Mouse (Mus musculus): ENCODE data around the gene Txlna. TPM values are rescaled to one million over a fixed set of nuclear protein-coding genes. Genes with fewer than 3 reads are reported as not detected.

The Txlna gene
- 39.2 and 41.5 TPM in 2 replicates for total RNA-seq (2017)

- peak; percentile 92 for ATAC-seq (ENCODE audit: extremely low read depth, insufficient number of reproducible peaks, low FRiP score, poor library complexity, severe bottlenecking)
Observed at GRCm38 (mm10) chr4:129640638-129641467, at the start of gene Txlna. Gene Txlna, minus strand, starts transcription at chr4:129641065.

- ATAC-seq (ENCODE audit: extremely low read depth, insufficient number of reproducible peaks, low FRiP score, poor library complexity, severe bottlenecking) = no peak
Observed at GRCm38 (mm10) chr4:129684531-129684930, 43.7 kb upstream of the Txlna start.

GRCm38 (mm10) chr4:129683901-129684493 is 43.1 kb upstream of the Txlna start:
- ATAC-seq (ENCODE audit: extremely low read depth, insufficient number of reproducible peaks, low FRiP score, poor library complexity, severe bottlenecking) = no peak

- ATAC-seq (ENCODE audit: extremely low read depth, insufficient number of reproducible peaks, low FRiP score, poor library complexity, severe bottlenecking) = no peak
Observed at GRCm38 (mm10) chr4:129681837-129682236, 41.0 kb upstream of the Txlna start.

GRCm38 (mm10) chr4:129672878-129673449 is 32.1 kb upstream of the Txlna start:
- ATAC-seq (ENCODE audit: extremely low read depth, insufficient number of reproducible peaks, low FRiP score, poor library complexity, severe bottlenecking) = no peak

GRCm38 (mm10) chr4:129672083-129672877 is 31.4 kb upstream of the Txlna start, which contains the start of gene Kpna6:
Gene Kpna6, minus strand, starts transcription at chr4:129672767.
- peak; percentile 87 for ATAC-seq (ENCODE audit: extremely low read depth, insufficient number of reproducible peaks, low FRiP score, poor library complexity, severe bottlenecking)

- 0 out of 2 replicates have a peak, but pooled peaks have one; percentile 39 for ATAC-seq (ENCODE audit: extremely low read depth, insufficient number of reproducible peaks, low FRiP score, poor library complexity, severe bottlenecking)
Observed at GRCm38 (mm10) chr4:129671491-129672082, 30.7 kb upstream of the Txlna start.

GRCm38 (mm10) chr4:129662255-129662813 is 21.5 kb upstream of the Txlna start:
- ATAC-seq (ENCODE audit: extremely low read depth, insufficient number of reproducible peaks, low FRiP score, poor library complexity, severe bottlenecking) = no peak

GRCm38 (mm10) chr4:129661584-129661983 is 20.7 kb upstream of the Txlna start:
- ATAC-seq (ENCODE audit: extremely low read depth, insufficient number of reproducible peaks, low FRiP score, poor library complexity, severe bottlenecking) = no peak

GRCm38 (mm10) chr4:129654770-129655169 is 13.9 kb upstream of the Txlna start:
- ATAC-seq (ENCODE audit: extremely low read depth, insufficient number of reproducible peaks, low FRiP score, poor library complexity, severe bottlenecking) = no peak

GRCm38 (mm10) chr4:129650359-129650758 is 9.5 kb upstream of the Txlna start:
- no peak for ATAC-seq (ENCODE audit: extremely low read depth, insufficient number of reproducible peaks, low FRiP score, poor library complexity, severe bottlenecking)

- no peak for ATAC-seq (ENCODE audit: extremely low read depth, insufficient number of reproducible peaks, low FRiP score, poor library complexity, severe bottlenecking)
Observed at GRCm38 (mm10) chr4:129648656-129649055, 7.8 kb upstream of the Txlna start.

- no peak for ATAC-seq (ENCODE audit: extremely low read depth, insufficient number of reproducible peaks, low FRiP score, poor library complexity, severe bottlenecking)
Observed at GRCm38 (mm10) chr4:129645204-129645603, 4.3 kb upstream of the Txlna start.

GRCm38 (mm10) chr4:129641756-129642155 is 891 bp upstream of the Txlna start:
- ATAC-seq (ENCODE audit: extremely low read depth, insufficient number of reproducible peaks, low FRiP score, poor library complexity, severe bottlenecking) = no peak

- ATAC-seq (ENCODE audit: extremely low read depth, insufficient number of reproducible peaks, low FRiP score, poor library complexity, severe bottlenecking) = no peak
Observed at GRCm38 (mm10) chr4:129640101-129640637, 696 bp downstream of the Txlna start.

- no peak for ATAC-seq (ENCODE audit: extremely low read depth, insufficient number of reproducible peaks, low FRiP score, poor library complexity, severe bottlenecking)
Observed at GRCm38 (mm10) chr4:129639221-129639620, 1.6 kb downstream of the Txlna start.

- no peak for ATAC-seq (ENCODE audit: extremely low read depth, insufficient number of reproducible peaks, low FRiP score, poor library complexity, severe bottlenecking)
Observed at GRCm38 (mm10) chr4:129633852-129634251, 7.0 kb downstream of the Txlna start.

GRCm38 (mm10) chr4:129631867-129632266 is 9.0 kb downstream of the Txlna start:
- no peak for ATAC-seq (ENCODE audit: extremely low read depth, insufficient number of reproducible peaks, low FRiP score, poor library complexity, severe bottlenecking)

All from neutrophil, adult 5-6 weeks (primary cell).